Mouse (Mus musculus) embryonic stem cell, embryonic (primary cell): ENCODE data around the gene D630039A03Rik.

Experiments used
- CTCF ChIA-PET, 4 experiments: fragments of 300-600 bp in 2 of 4; fragments of 350-600 bp in 2 of 4; sonication (Branson Sonifier 250); formaldehyde crosslinking; loops; one replicate each; lab custom pipeline; 2022; ENCODE audit warnings: inconsistent platforms in 2 of 4; lab: Charles Lee
- POLR2A ChIA-PET, 4 experiments: fragments of 300-600 bp in 2 of 4; fragments of 350-600 bp in 2 of 4; sonication (Branson Sonifier 250); formaldehyde crosslinking; loops; one replicate each; lab custom pipeline; 2022; ENCODE audit warnings: antibody characterized with exemption in 4 of 4, inconsistent platforms in 1 of 4; lab: Charles Lee

Gene D630039A03Rik

DNA sequence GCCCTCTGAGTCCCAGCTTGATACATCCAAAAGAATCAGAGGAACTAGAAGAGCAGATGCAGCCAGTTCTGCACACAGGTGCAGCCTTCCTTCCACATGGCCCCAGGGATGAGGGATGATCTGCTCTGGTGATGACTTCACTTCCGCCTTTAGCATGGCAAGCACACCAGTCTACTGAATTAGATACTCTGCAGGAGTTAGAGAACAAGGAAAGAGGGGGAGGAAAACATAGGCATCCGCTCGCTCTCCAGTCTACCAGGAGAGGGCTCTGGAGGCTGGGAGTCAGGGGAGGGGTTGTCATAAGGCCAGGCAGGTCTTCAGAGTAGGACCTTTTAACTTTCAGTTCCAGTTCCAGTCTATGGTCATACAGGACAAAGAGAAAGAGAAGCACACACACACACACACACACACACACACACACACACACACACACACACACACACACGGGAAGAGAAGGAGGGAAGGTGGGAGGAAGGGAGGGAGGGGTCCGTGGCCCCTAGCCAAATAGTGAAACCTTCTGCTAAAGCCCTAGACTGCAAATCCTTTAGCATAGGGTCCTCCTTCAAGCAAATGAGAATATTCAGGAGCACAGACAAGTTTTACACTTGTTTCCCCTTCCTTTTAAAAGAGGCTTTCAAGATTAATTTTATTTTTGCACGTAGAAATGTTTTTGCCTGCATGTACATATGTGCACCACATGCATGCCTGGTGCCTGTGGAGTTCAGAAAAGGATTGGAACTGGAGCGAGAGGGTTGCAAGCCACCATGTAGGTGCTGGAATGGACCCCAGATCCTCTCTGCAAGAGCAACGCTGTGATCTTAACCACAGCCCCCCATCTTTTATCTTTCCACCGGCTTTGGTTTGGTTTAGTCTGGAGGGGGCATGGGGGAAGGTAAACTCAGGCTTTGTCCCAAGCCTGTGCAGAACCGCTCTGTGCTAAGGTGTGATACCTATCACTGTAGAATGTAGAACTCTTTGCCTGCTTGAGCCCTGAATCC is 1.6 kb downstream of the D630039A03Rik start:
- CTCF ChIA-PET: interaction anchor here in 1 of 4 experiments (0.6 to 1.8 kb wide), 4 partner anchors 9 to 339 kb away, joined by 3 to 4 read pairs (median 4); no protein-coding TSS in a partner anchor

DNA sequence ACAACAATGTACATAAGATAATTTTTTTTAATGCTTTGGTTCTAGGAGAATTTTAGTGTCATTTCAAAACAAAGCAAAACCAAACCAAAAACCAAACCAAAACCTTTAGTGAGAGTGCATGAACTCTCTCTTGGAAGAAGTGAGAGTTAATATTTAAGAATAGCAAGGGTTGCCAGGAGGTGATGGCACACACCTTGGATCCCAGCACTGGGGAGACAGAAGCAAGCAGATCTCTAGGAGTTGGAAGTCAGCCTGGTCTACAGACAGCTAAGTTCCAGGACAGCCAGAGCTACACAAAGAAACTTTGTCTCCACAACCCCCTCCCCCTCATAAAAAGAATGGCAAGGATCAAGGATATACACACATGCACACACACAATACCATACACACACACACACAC is 3.1 kb downstream of the D630039A03Rik start:
- CTCF ChIA-PET: interaction anchor here in 1 of 4 experiments (1.1 kb wide), 1 partner anchor 240 kb away, joined by 3 read pairs; no protein-coding TSS in a partner anchor
- POLR2A ChIA-PET: interaction anchor here in 2 of 4 experiments (0.6 to 1.8 kb wide), 5 partner anchors 10 to 632 kb away, joined by 3 to 6 read pairs (median 3); partner anchors contain the start of gene Txn1 (in 1 of the 2)

More for the DNA sequence above, 1.6 kb downstream of the D630039A03Rik start:
- POLR2A ChIA-PET: interaction anchor here in 3 of 4 experiments (0.7 to 8.9 kb wide), 9 partner anchors 10 to 1802 kb away, joined by 3 to 130 read pairs (median 6); partner anchors contain the start of gene Txn1 (in 3 of the 3)

DNA sequence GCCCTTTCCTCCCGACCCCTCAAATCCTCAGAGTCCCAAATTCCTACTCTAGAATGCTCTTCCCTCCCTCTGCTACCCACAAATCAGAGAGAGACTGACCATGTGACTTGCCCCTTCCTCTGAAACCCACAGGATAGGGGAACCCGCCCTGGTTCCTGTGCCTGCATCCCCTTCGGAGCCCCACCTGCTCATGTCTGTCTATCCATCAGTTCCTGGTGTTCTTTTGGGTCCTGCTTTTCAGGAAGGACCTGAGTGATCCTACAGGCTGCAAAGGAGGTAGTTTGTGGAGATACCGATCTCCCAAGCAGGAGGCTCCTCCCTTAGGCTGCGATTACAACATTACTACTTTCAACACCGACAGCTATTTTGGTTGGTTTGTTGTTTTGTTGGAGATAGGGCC is 7.2 kb downstream of the D630039A03Rik start:
- POLR2A ChIA-PET: interaction anchor here in 3 of 4 experiments (0.5 to 2.0 kb wide), 5 partner anchors 11 to 47 kb away, joined by 3 to 14 read pairs (median 5); partner anchors contain the start of gene Txn1 (in 2 of the 3)
- CTCF ChIA-PET: no interaction called here

DNA sequence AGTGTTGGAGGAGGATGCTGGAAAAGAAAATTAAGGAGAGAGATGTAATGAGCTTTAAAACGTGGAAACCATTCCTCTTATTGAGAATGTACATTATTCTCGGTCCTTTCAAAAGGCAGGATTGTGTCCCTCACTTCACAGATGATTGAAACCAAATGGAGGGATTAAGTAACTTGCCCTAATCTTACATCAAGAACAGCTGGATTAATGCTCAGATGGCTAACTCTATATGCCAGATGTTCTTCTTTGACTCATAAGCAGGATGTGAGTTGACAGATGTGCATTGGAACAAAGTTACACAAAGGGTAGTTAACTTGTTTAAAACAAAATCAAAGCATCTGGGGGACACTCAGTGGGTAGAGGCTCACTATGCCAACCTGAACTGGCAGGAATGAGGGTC is 9.4 kb downstream of the D630039A03Rik start:
- CTCF ChIA-PET: interaction anchor here in 1 of 4 experiments (0.9 to 2.7 kb wide), 5 partner anchors 9 to 298 kb away, joined by 3 to 7 read pairs (median 4); partner anchors contain the start of gene D630039A03Rik
- POLR2A ChIA-PET: interaction anchor here in 3 of 4 experiments (0.6 to 6.8 kb wide), 12 partner anchors 10 to 217 kb away, joined by 3 to 41 read pairs (median 6); partner anchors contain the start of genes Txn1 (in 2 of the 3) and D630039A03Rik (in 1 of the 3)

DNA sequence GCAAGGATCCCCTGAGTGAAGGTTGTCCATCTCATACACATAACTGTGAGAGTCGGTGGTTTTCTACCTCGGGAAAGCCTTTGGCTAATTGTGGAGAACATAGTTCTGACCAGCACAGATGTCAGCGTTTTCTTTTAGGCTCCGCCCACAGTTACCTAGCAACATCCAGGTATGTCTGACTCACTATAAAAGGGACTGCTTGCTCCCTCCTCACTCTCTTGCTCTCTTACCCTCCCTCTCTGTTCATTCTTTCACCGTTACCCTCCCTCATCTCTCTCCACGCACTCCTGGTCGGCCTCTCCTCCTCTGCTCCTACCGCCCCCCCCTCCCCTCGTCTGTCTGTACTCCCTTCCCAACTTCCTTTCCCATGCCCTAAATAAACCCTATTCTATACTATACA is 11.5 kb downstream of the D630039A03Rik start:
- POLR2A ChIA-PET: interaction anchor here in 1 of 4 experiments (1.1 to 6.8 kb wide), 4 partner anchors 15 to 245 kb away, joined by 3 to 41 read pairs (median 14); partner anchors contain the start of gene Txn1

DNA sequence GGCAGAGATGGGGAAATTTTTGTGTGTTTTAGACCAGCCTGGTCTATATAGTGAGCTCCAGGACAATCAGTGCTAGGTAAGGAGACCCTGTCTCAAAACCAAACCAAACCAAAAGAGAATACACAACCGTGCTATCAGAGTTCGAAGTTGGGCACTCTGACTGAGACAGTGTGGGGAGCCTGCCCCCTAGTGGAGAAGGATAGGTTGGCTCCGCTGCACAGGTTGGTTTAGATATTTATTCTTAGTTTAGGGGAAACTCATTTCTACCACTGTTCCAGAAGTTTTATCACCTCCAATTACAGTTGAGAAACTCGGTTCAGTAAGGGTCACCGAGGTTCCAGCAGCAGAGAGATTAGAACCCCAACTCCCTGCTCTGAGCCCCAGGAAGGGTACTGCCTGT is 11.9 kb downstream of the D630039A03Rik start:
- ChIA-PET CTCF (no interaction called here), POLR2A (interaction anchor here in 2 of 4 experiments (0.6 to 6.8 kb wide), 7 partner anchors 16 to 244 kb away, joined by 3 to 41 read pairs (median 4); partner anchors contain the start of gene Txn1 (in 2 of the 2))

More for the DNA sequence above, 11.5 kb downstream of the D630039A03Rik start:
- CTCF ChIA-PET: no interaction called here

DNA sequence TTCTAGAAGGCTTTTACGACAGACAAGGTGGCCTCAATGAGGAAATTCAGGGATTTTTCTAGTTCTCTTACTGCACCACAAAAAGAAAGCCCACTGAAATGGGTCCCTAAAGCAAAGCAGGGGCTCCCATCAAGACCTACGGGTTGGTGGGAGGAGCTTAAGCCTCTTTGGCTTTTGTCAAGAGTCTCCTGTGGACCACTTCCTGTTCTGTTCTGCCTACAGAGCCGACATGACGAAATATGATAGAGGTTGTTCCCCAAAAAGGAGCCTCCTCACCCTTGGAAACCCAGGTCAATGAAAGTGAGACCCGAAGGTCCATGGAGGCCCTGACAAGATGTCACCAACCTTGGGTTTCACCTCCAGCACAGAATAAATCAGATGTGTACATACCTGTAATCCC is 13.5 kb downstream of the D630039A03Rik start:
- CTCF ChIA-PET: interaction anchor here in 3 of 4 experiments (0.7 to 3.0 kb wide), 14 partner anchors 13 to 451 kb away, joined by 3 to 15 read pairs (median 4); no protein-coding TSS in a partner anchor
- POLR2A ChIA-PET: interaction anchor here in 3 of 4 experiments (0.7 to 6.8 kb wide), 14 partner anchors 11 to 227 kb away, joined by 3 to 41 read pairs (median 6); partner anchors contain the start of genes D630039A03Rik (in 2 of the 3) and Txn1 (in 2 of the 3)

DNA sequence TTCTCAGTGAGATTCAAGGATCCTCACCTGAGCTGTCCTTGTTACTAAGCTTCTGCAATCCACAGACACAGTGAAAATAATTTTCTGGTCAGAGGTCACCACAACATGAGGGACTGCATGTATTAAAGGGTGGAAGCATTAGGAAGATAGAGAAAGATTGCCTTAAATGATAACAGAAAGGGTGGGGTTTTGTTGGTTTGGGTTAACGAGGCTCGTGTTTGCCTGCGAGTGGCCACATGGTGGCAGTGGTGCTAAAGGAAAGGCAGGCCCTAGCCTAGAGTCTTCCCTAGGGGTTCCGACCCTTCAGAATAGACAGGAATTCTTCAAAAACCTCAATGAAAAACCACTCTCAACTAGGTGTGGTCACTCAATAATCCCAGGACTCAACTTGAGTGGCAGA is 14.9 kb downstream of the D630039A03Rik start:
- ChIA-PET CTCF (interaction anchor here (0.5 to 3.0 kb wide), 16 partner anchors 9 to 513 kb away, joined by 3 to 15 read pairs (median 4); no protein-coding TSS in a partner anchor), POLR2A (interaction anchor here in 3 of 4 experiments (0.5 to 6.8 kb wide), 14 partner anchors 9 to 696 kb away, joined by 3 to 41 read pairs (median 6); partner anchors contain the start of genes Txn1 (in 3 of the 3) and D630039A03Rik (in 1 of the 3))

DNA sequence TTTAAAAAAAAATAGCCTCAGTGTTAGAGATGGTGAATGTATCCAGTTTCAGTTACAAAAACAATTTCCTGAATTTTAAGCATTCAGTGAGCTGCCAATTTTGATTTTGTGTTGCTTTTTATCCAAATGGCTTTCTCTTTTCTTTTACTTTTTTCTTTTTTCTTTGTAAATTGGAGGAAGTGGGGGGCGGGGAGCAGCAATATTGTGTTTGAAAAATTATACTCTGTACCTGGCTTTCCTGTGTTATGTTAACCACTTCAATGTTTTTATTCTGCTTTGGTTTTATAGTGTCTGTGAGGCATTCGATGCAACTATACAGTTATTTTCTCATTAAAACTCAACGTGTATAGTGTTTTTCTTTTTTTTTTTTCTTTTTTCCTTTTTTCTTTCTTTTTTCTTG is 19.5 kb downstream of the D630039A03Rik start:
- ChIA-PET CTCF (no interaction called here), POLR2A (interaction anchor here in 2 of 4 experiments (0.7 kb wide), 2 partner anchors 144 to 616 kb away, joined by 3 to 4 read pairs; no protein-coding TSS in a partner anchor)

DNA sequence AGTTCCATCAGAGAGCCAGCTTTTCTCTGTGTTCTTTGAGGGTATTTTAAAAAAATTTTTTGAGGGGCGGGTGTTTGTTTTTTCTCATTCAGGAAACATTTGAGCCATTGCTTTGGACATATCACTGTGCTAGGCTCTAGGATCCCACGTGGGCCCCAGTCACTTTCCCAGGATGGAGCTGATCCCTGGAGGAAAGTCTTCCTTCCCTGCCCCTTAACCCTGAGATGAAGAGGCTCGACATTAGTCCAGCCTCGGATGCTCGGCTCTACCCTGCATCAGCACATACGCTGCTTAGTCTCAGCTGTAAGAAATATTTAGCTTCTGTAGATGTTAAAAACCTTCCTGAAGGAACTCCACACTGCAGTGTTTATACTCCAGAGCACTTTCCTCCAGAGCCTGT is 20.2 kb downstream of the D630039A03Rik start:
- ChIA-PET CTCF (interaction anchor here in 1 of 4 experiments (0.5 kb wide), 1 partner anchor 84 kb away, joined by 3 read pairs; no protein-coding TSS in a partner anchor), POLR2A (interaction anchor here in 1 of 4 experiments (0.8 to 1.4 kb wide), 3 partner anchors 29 to 30 kb away, joined by 3 to 4 read pairs (median 4); no protein-coding TSS in a partner anchor)

DNA sequence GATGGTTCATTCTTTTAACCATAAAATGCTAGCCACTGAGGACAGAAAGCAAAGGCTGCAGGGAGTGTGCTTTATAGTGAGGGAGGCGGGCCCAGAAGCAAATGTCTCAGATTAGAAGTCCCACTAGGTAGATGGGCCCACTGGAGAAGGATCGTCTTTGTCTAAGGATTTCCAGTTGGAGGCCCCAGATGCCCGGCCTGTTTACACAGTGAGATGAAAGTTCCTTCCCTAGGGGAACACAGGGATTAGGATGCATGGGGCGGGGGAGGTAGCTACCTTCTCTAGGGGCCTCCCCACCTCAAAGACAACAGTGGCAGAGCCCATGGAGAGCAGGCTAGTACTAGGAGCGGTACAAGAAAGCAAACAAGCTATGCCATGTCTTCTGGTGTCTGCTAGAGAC is 21.0 kb downstream of the D630039A03Rik start:
- ChIA-PET CTCF (no interaction called here), POLR2A (interaction anchor here in 2 of 4 experiments (0.7 to 1.4 kb wide), 5 partner anchors 28 to 273 kb away, joined by 3 to 4 read pairs (median 3); no protein-coding TSS in a partner anchor)

DNA sequence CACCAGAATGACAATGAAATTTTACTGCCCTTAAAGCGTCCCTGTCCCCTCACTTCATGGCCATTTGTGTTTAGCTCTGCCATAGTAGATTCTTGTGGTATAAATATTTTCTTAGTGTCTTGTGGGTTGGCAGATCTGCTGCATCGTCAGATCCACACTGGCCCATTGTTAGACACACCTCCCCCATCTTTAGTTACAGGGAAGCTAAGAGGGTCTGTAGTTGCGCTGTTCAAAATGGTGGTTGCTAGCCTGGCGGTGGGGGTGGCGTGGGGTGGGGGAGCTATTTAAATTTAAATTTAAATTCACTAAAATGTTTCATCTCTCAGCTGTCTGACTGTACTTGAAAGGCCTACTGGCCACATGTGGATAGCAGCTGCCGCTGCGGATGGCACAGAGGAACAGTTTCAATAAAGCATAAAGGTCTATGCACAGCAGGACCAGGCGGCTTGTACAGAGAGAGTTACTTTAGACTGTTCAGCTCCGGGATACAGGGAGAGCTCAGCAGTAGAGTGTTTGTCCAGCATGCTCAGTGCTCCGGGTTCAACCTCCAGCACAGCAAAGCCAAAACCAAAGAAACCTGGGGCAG is 24.0 kb downstream of the D630039A03Rik start:
- CTCF ChIA-PET: interaction anchor here in 3 of 4 experiments (0.6 to 1.1 kb wide), 5 partner anchors 9 to 583 kb away, joined by 3 to 15 read pairs (median 4); no protein-coding TSS in a partner anchor
- POLR2A ChIA-PET: interaction anchor here in 2 of 4 experiments (0.6 to 1.3 kb wide), 6 partner anchors 9 to 111 kb away, joined by 3 to 4 read pairs (median 3); partner anchors contain the start of gene Txn1 (in 2 of the 2)

DNA sequence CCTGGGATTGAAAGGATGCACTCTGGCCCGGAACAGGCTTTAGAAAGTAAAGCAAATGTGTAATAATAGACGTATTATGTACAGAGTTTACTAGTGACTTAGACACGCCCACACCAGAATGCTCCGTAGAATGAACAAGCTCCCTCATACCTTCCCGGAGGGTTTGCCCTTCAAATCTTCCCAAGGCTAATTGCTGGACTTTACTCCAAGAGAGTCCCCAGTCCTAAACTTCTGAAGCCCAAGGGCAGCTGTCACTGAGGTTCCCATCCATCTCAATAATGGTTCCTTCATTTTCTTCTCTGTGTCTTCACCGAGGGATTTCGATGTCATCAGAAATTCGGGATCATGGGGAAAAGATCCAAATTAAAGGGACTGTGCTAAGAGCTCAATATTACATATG is 26.3 kb downstream of the D630039A03Rik start:
- ChIA-PET POLR2A (interaction anchor here (0.7 to 1.2 kb wide), 6 partner anchors 30 to 215 kb away, joined by 3 to 5 read pairs (median 3); partner anchors contain the start of gene Txn1 (in 1 of the 4)), CTCF (interaction anchor here in 2 of 4 experiments (0.6 to 1.4 kb wide), 6 partner anchors 11 to 217 kb away, joined by 3 to 4 read pairs (median 3); no protein-coding TSS in a partner anchor)

DNA sequence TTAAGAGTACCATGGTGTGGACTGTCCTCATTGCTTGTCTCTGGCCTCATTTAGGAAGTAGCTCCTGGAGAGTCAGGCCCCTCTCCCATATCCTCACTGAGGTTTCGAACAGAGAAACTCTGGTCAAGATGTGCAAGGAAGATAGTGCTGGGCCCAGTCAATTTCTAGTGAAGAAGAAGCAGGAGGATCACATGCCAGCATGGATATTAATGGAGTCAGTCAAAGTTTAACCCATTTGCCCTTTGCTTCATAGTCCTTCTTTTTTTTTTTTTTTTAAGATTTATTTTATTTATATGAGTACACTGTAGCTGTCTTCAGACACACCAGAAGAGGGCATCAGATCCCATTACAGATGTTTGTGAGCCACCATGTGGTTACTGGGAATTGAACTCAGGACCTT is 27.1 kb downstream of the D630039A03Rik start:
- CTCF ChIA-PET: interaction anchor here in 3 of 4 experiments (0.5 to 1.4 kb wide), 4 partner anchors 9 to 251 kb away, joined by 3 to 6 read pairs (median 4); no protein-coding TSS in a partner anchor
- POLR2A ChIA-PET: interaction anchor here in 3 of 4 experiments (0.7 to 1.2 kb wide), 6 partner anchors 9 to 131 kb away, joined by 3 to 5 read pairs (median 3); partner anchors contain the start of gene Txn1 (in 2 of the 3)

DNA sequence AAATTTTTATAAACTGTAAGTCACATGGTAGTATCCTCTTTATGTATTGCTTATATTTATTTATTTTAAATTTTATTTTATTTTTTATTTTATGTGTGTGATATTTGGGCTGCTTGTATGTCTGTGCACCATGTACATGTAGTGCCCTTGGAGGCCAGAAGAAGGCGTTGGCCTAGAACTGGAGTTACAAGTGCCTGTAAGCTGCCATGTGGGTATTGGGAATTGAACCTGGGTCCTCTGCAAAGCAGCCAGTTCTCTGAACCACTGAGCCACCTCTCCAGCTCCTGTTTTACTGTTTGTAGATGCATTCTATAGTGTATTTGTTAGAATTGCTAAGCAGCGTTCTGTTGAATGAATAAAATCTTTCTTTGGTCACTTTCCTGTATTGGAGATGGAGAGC is 27.9 kb downstream of the D630039A03Rik start:
- POLR2A ChIA-PET: interaction anchor here in 1 of 4 experiments (0.9 to 1.2 kb wide), 4 partner anchors 9 to 130 kb away, joined by 3 to 5 read pairs (median 4); partner anchors contain the start of gene Txn1
- CTCF ChIA-PET: interaction anchor here in 2 of 4 experiments (0.5 to 1.0 kb wide), 4 partner anchors 9 to 250 kb away, joined by 3 to 6 read pairs (median 3); no protein-coding TSS in a partner anchor

DNA sequence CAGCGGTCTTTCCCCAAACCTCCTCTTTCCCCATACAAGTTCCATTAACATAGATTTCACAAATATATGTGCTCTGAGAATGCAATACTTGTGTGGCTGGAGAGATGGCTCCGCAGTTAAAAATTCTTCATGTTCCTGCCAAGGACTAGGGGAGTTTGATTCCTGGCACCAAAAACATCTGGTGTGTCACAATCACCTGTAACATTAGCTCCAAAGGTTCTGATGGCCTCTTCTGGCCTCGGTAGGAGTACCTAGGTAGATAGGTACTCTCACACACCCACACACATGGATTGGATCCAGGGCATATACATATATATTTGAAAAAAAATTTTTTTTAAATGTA is 29.2 kb downstream of the D630039A03Rik start:
- CTCF ChIA-PET: interaction anchor here in 1 of 4 experiments (0.6 kb wide), 1 partner anchor 131 kb away, joined by 3 read pairs; no protein-coding TSS in a partner anchor
- POLR2A ChIA-PET: interaction anchor here in 1 of 4 experiments (1.0 to 1.1 kb wide), 2 partner anchors 72 to 117 kb away, joined by 4 to 6 read pairs; no protein-coding TSS in a partner anchor
